Mouse (Mus musculus) thymus, adult 2 months (tissue): Measurements from ENCODE around the gene Ubr4. TPM values are rescaled to one million over a fixed set of nuclear protein-coding genes. Genes with fewer than 3 reads are reported as not detected.
"Not testable (repeated sequence)": the region's sequence is repeated elsewhere in the genome, so short reads cannot be mapped to it uniquely, and the experiment has no call there.

Experiments used
- DNase-seq: peaks from one replicate; pipeline ENCODE4 v3.0.0; 2021
- H3K27ac ChIP-seq: fragments of 200-500 bp; 2 replicates; pipeline ENCODE4 v1.5.1; 2012; ENCODE audit warnings: low read length, control low read depth; ENCODE audit not compliant: control insufficient read depth, insufficient read depth
- H3K27me3 ChIP-seq: fragments of 200-500 bp; 2 replicates; pipeline ENCODE4 v1.6.1; 2012; ENCODE audit warnings: mild to moderate bottlenecking, low read length, moderate library complexity, mixed read lengths; ENCODE audit not compliant: control insufficient read depth, insufficient read depth
- H3K36me3 ChIP-seq: fragments of 200-500 bp; 2 replicates; pipeline ENCODE4 v1.6.1; 2012; ENCODE audit warnings: mild to moderate bottlenecking, low read length, moderate library complexity; ENCODE audit not compliant: control insufficient read depth, insufficient read depth
- H3K4me1 ChIP-seq: fragments of 200-500 bp; replicated peaks from 2 replicates; pipeline ENCODE4 v1.6.1; 2012; ENCODE audit warnings: low read length; ENCODE audit not compliant: control insufficient read depth, insufficient read depth
- H3K4me3 ChIP-seq: fragments of 200-500 bp; 2 replicates; pipeline ENCODE4 v1.5.1; 2012; ENCODE audit warnings: mild to moderate bottlenecking, low read length, control low read depth, moderate library complexity; ENCODE audit not compliant: control insufficient read depth, insufficient read depth
- CTCF ChIP-seq: fragments of 200-500 bp; IDR thresholded peaks from 2 replicates; pipeline ENCODE4 v1.5.1; 2012; ENCODE audit warnings: mild to moderate bottlenecking, control low read depth, low read length, moderate library complexity, borderline replicate concordance; ENCODE audit not compliant: control insufficient read depth, poor library complexity, insufficient read depth; ENCODE audit errors: extremely low read depth
- POLR2A ChIP-seq: fragments of 200-500 bp; IDR thresholded peaks from 2 replicates; pipeline ENCODE4 v1.6.1; 2012; ENCODE audit warnings: mild to moderate bottlenecking, low read length, control low read depth, moderate library complexity; ENCODE audit not compliant: control insufficient read depth, poor library complexity, insufficient read depth; ENCODE audit errors: extremely low read depth
- WGBS: fragments of 180-500 bp; shearing (Covaris S2); methylation state at CpG from one replicate; pipeline ENCODE4 v1.1.7; 2018; 5-methylcytosine and 5-hydroxymethylcytosine counted together
- polyA plus RNA-seq: library from polyadenylated mRNA; depleted of rRNA; stranded (reverse); fragments of >200 nt; gene quantifications from 2 replicates; pipeline ENCODE4 v1.2.3, GENCODE M21; 2012

Gene Ubr4
- polyA plus RNA-seq, 1 experiment: 301 TPM

- Histone ChIP-seq H3K4me1 (no peaks in the 10 kb centered on the region), H3K27me3 (no peaks in the 10 kb centered on the region; the same call in 1 of the 2 replicates), H3K36me3 (no peaks in the 10 kb centered on the region), H3K4me3 (no peak overlapping the region), H3K27ac (no peak overlapping the region)
- WGBS: 85% methylated on average over 6 of the region's 6 CpGs
- DNase-seq: no peak
- TF ChIP-seq POLR2A (no peak), CTCF (no peak)
Observed at GRCm38 (mm10) chr4:139519221-139519620, 166.8 kb downstream of the Ubr4 start.

DNA sequence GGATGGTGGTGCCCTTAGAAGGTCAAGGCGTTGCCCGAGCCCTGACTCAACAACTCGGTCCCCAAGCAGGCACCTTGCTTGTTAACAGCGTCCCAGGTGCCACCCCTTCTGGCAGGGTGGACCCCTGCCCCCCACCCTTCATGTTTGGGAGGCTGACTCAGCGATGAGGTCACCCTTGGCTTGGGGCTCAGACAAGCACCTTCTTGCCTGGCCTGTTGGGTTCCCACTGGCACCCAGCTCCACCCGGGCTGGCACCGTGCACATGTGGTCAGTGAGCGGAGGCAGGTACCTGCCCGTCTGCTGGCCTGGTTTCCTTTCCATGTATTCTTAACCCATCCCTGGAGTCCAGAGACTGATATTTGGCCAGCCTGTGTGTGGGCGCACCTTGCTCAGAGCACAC, 169.5 kb downstream of the Ubr4 start:
- no peak for TF ChIP-seq POLR2A
- no peaks in the 10 kb centered on the region for H3K36me3 ChIP-seq
- no peaks in the 10 kb centered on the region; the same call in 1 of the 2 replicates for H3K27me3 ChIP-seq
- H3K27ac ChIP-seq: no peak overlapping the region
- WGBS: 91% methylated on average over 10 of the region's 10 CpGs
- no peak overlapping the region for H3K4me3 ChIP-seq
- no peak for DNase-seq
- H3K4me1 ChIP-seq: no peaks in the 10 kb centered on the region

- no peaks in the 10 kb centered on the region; the same call in 1 of the 2 replicates for H3K27me3 ChIP-seq
- no peak for DNase-seq
- no peak for TF ChIP-seq CTCF
- TF ChIP-seq POLR2A: no peak
- H3K4me3 ChIP-seq: no peak overlapping the region
- no peak overlapping the region for H3K27ac ChIP-seq
- WGBS: 87% methylated on average over 12 of the region's 12 CpGs
- no peaks in the 10 kb centered on the region for H3K4me1 ChIP-seq
- no peaks in the 10 kb centered on the region for H3K36me3 ChIP-seq
Observed at GRCm38 (mm10) chr4:139526475-139526874, 174.1 kb downstream of the Ubr4 start.

DNA sequence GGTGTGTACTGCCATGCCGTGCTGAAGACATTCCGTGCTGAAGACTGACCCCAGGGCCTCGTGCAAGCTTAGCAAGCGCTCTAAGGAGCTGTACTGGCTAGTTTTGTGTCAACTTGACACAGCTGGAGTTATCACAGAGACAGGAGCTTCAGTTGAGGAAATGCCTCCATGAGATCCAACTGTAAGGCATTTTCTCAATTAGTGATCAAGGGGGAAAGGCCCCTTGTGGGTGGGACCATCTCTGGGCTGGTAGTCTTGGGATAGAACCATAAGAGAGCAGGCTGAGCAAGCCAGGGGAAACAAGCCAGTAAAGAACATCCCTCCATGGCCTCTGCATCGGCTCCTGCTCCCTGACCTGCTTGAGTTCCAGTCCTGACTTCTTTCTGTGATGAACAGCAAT, 177.8 kb downstream of the Ubr4 start, which contains the start of gene Iffo2:
Iffo2 (plus strand) TSS at position 301 of the 400 bp plus-strand sequence.
- H3K4me3 ChIP-seq, H3K27ac ChIP-seq, H3K27me3 ChIP-seq, DNase-seq, H3K4me1 ChIP-seq, H3K36me3 ChIP-seq: not testable (repeated sequence)
- WGBS: 90% methylated on average over 5 of the region's 5 CpGs

GRCm38 (mm10) chr4:139532081-139532480, 179.7 kb downstream of the Ubr4 start:
- Histone ChIP-seq H3K27me3 (no peaks in the 10 kb centered on the region), H3K4me3 (no peak overlapping the region), H3K27ac (no peak overlapping the region), H3K4me1 (no peaks in the 10 kb centered on the region), H3K36me3 (no peaks in the 10 kb centered on the region)
- TF ChIP-seq CTCF (no peak), POLR2A (no peak)
- DNase-seq: no peak
- WGBS: 90% methylated on average over 10 of the region's 10 CpGs

- no peaks in the 10 kb centered on the region for H3K36me3 ChIP-seq
- TF ChIP-seq CTCF: no peak
- no peak for TF ChIP-seq POLR2A
- H3K27ac ChIP-seq: no peak overlapping the region
- no peaks in the 10 kb centered on the region for H3K27me3 ChIP-seq
- 57% methylated on average over 12 of the region's 12 CpGs for WGBS
- H3K4me1 ChIP-seq: no peaks in the 10 kb centered on the region
- DNase-seq: no peak
- no peak overlapping the region for H3K4me3 ChIP-seq
Observed at GRCm38 (mm10) chr4:139535127-139535695, 182.8 kb downstream of the Ubr4 start.

GRCm38 (mm10) chr4:139535719-139536118, 183.3 kb downstream of the Ubr4 start:
- H3K27ac ChIP-seq: no peak overlapping the region
- DNase-seq: no peak
- no peak overlapping the region for H3K4me3 ChIP-seq
- TF ChIP-seq POLR2A: no peak
- no peak for TF ChIP-seq CTCF
- WGBS: 81% methylated on average over 7 of the region's 7 CpGs
- no peaks in the 10 kb centered on the region for H3K36me3 ChIP-seq
- no peaks in the 10 kb centered on the region for H3K27me3 ChIP-seq
- H3K4me1 ChIP-seq: no peaks in the 10 kb centered on the region
